Mouse (Mus musculus): ENCODE data around the gene Apc2. TPM values are rescaled to one million over a fixed set of nuclear protein-coding genes. Genes with fewer than 3 reads are reported as not detected.

The Apc2 gene
- polyA plus RNA-seq, 1 experiment from 2014 or later, result 8.7 TPM

- Histone ChIP-seq H3K9ac (replicated peaks; ENCODE audit: low read depth, low read length) (peak overlapping the region; percentile 43), H3K4me2 (replicated peaks; ENCODE audit: low read depth, low read length) (peak overlapping the region; percentile 97), H3K9me3 (ENCODE audit: control insufficient read depth, low read depth, low read length) (no peaks in the 10 kb centered on the region), H3K27ac (ENCODE audit: low read length) (no peak overlapping the region), H3K4me3 (ENCODE audit: low read depth, low read length) (peak overlapping the region; percentile 43), H3K36me3 (ENCODE audit: control insufficient read depth, insufficient read depth, low read length) (no peaks in the 10 kb centered on the region), H3K4me1 (ENCODE audit: control insufficient read depth, insufficient read depth, low read length) (peaks cover 9% of the 10 kb centered on the region; the same call in 1 of the 2 replicates), H3K27me3 (ENCODE audit: control insufficient read depth, insufficient read depth, low read length) (no peaks in the 10 kb centered on the region)
- WGBS, result 1% methylated on average over 39 of the region's 46 CpGs
- ATAC-seq (ENCODE audit: insufficient number of reproducible peaks, insufficient read depth, low FRiP score, low read depth), result peak; percentile 39
These were observed 27.7 kb downstream of the Apc2 start for GRCm38 (mm10) chr10:80323261-80324119.

GRCm38 (mm10) chr10:80324120-80325037 is 28.6 kb downstream of the Apc2 start:
- Histone ChIP-seq H3K4me3 (ENCODE audit: low read depth, low read length) (no peak overlapping the region), H3K4me1 (ENCODE audit: control insufficient read depth, insufficient read depth, low read length) (peaks cover 8% of the 10 kb centered on the region; the same call in 1 of the 2 replicates), H3K36me3 (ENCODE audit: control insufficient read depth, insufficient read depth, low read length) (no peaks in the 10 kb centered on the region), H3K4me2 (replicated peaks; ENCODE audit: low read depth, low read length) (peak overlapping the region; percentile 97), H3K9me3 (ENCODE audit: control insufficient read depth, low read depth, low read length) (no peaks in the 10 kb centered on the region), H3K27ac (ENCODE audit: low read length) (no peak overlapping the region), H3K27me3 (ENCODE audit: control insufficient read depth, insufficient read depth, low read length) (no peaks in the 10 kb centered on the region), H3K9ac (replicated peaks; ENCODE audit: low read depth, low read length) (no peak overlapping the region)
- no peak for ATAC-seq (ENCODE audit: insufficient number of reproducible peaks, insufficient read depth, low FRiP score, low read depth)
- WGBS, result 86% methylated on average over 17 of the region's 17 CpGs

GRCm38 (mm10) chr10:80325045-80325444 is 29.3 kb downstream of the Apc2 start:
- H3K27ac ChIP-seq (ENCODE audit: low read length), result no peak overlapping the region
- ATAC-seq (ENCODE audit: insufficient number of reproducible peaks, insufficient read depth, low FRiP score, low read depth), result no peak
- 75% methylated on average over 21 of the region's 21 CpGs for WGBS
- H3K9me3 ChIP-seq (ENCODE audit: control insufficient read depth, low read depth, low read length), result no peaks in the 10 kb centered on the region
- 0 out of 2 replicates have a peak, but pooled peaks cover 6% of the 10 kb centered on the region for H3K4me1 ChIP-seq (ENCODE audit: control insufficient read depth, insufficient read depth, low read length)
- H3K9ac ChIP-seq (replicated peaks; ENCODE audit: low read depth, low read length), result no peak overlapping the region
- H3K4me3 ChIP-seq (ENCODE audit: low read depth, low read length), result no peak overlapping the region
- H3K36me3 ChIP-seq (ENCODE audit: control insufficient read depth, insufficient read depth, low read length), result no peaks in the 10 kb centered on the region
- no peaks in the 10 kb centered on the region for H3K27me3 ChIP-seq (ENCODE audit: control insufficient read depth, insufficient read depth, low read length)
- no peak overlapping the region for H3K4me2 ChIP-seq (replicated peaks; ENCODE audit: low read depth, low read length)

- H3K27ac ChIP-seq (ENCODE audit: low read length), result peak within 1 kb of the TSS; percentile 0; the same call in 1 of the 2 replicates
These were observed 33.7 kb downstream of the Apc2 start, which contains the start of the genes Pcsk4 and Reep6 for GRCm38 (mm10) chr10:80329273-80330081. TSS of gene Pcsk4 (minus strand) at chr10:80329498. TSS of gene Reep6 (plus strand) at chr10:80329953.

GRCm38 (mm10) chr10:80330084-80330483 is 34.3 kb downstream of the Apc2 start:
- ATAC-seq (ENCODE audit: insufficient number of reproducible peaks, insufficient read depth, low FRiP score, low read depth), result no peak
- Histone ChIP-seq H3K4me1 (ENCODE audit: control insufficient read depth, insufficient read depth, low read length) (peaks cover 17% of the 10 kb centered on the region; the same call in 1 of the 2 replicates), H3K36me3 (ENCODE audit: control insufficient read depth, insufficient read depth, low read length) (no peaks in the 10 kb centered on the region), H3K9me3 (ENCODE audit: control insufficient read depth, low read depth, low read length) (no peaks in the 10 kb centered on the region), H3K4me3 (ENCODE audit: low read depth, low read length) (peak overlapping the region; percentile 45), H3K27me3 (ENCODE audit: control insufficient read depth, insufficient read depth, low read length) (no peaks in the 10 kb centered on the region), H3K27ac (ENCODE audit: low read length) (no peak overlapping the region), H3K9ac (replicated peaks; ENCODE audit: low read depth, low read length) (no peak overlapping the region; the same call in 1 of the 2 replicates), H3K4me2 (replicated peaks; ENCODE audit: low read depth, low read length) (peak overlapping the region; percentile 95)
- 1% methylated on average over 41 of the region's 41 CpGs for WGBS

More at GRCm38 (mm10) chr10:80329273-80330081, 33.7 kb downstream of the Apc2 start, which contains the start of the genes Pcsk4 and Reep6:
- H3K9ac ChIP-seq (replicated peaks; ENCODE audit: low read depth, low read length), result no peak within 1 kb of the TSS; the same call in 1 of the 2 replicates
- no peaks in the 10 kb centered on the region for H3K27me3 ChIP-seq (ENCODE audit: control insufficient read depth, insufficient read depth, low read length)
- H3K4me3 ChIP-seq (ENCODE audit: low read depth, low read length), result peak within 1 kb of the TSS; percentile 45
- 3% methylated on average over 36 of the region's 36 CpGs for WGBS
- no peaks in the 10 kb centered on the region for H3K36me3 ChIP-seq (ENCODE audit: control insufficient read depth, insufficient read depth, low read length)
- no peaks in the 10 kb centered on the region for H3K9me3 ChIP-seq (ENCODE audit: control insufficient read depth, low read depth, low read length)
- H3K4me2 ChIP-seq (replicated peaks; ENCODE audit: low read depth, low read length), result peak within 1 kb of the TSS; percentile 95
- peaks cover 17% of the 10 kb centered on the region; the same call in 1 of the 2 replicates for H3K4me1 ChIP-seq (ENCODE audit: control insufficient read depth, insufficient read depth, low read length)
- peak; percentile 94 for ATAC-seq (ENCODE audit: insufficient number of reproducible peaks, insufficient read depth, low FRiP score, low read depth)

GRCm38 (mm10) chr10:80330888-80331287 is 35.1 kb downstream of the Apc2 start:
- H3K36me3 ChIP-seq (ENCODE audit: control insufficient read depth, insufficient read depth, low read length), result no peaks in the 10 kb centered on the region
- peak overlapping the region; percentile 45; the same call in 1 of the 2 replicates for H3K4me3 ChIP-seq (ENCODE audit: low read depth, low read length)
- no peaks in the 10 kb centered on the region for H3K9me3 ChIP-seq (ENCODE audit: control insufficient read depth, low read depth, low read length)
- peak overlapping the region; percentile 95 for H3K4me2 ChIP-seq (replicated peaks; ENCODE audit: low read depth, low read length)
- H3K27me3 ChIP-seq (ENCODE audit: control insufficient read depth, insufficient read depth, low read length), result no peaks in the 10 kb centered on the region
- H3K27ac ChIP-seq (ENCODE audit: low read length), result peak overlapping the region; percentile 0
- ATAC-seq (ENCODE audit: insufficient number of reproducible peaks, insufficient read depth, low FRiP score, low read depth), result no peak
- no peak overlapping the region for H3K9ac ChIP-seq (replicated peaks; ENCODE audit: low read depth, low read length)
- H3K4me1 ChIP-seq (ENCODE audit: control insufficient read depth, insufficient read depth, low read length), result peaks cover 17% of the 10 kb centered on the region; the same call in 1 of the 2 replicates
- 58% methylated on average over 2 of the region's 2 CpGs for WGBS

- H3K4me3 ChIP-seq (ENCODE audit: low read depth, low read length), result no peak overlapping the region
- peaks cover 17% of the 10 kb centered on the region; the same call in 1 of the 2 replicates for H3K4me1 ChIP-seq (ENCODE audit: control insufficient read depth, insufficient read depth, low read length)
- H3K27me3 ChIP-seq (ENCODE audit: control insufficient read depth, insufficient read depth, low read length), result no peaks in the 10 kb centered on the region
- peak overlapping the region; percentile 95; the same call in 1 of the 2 replicates for H3K4me2 ChIP-seq (replicated peaks; ENCODE audit: low read depth, low read length)
- no peaks in the 10 kb centered on the region for H3K36me3 ChIP-seq (ENCODE audit: control insufficient read depth, insufficient read depth, low read length)
- peak overlapping the region; percentile 0; the same call in 1 of the 2 replicates for H3K27ac ChIP-seq (ENCODE audit: low read length)
- no peaks in the 10 kb centered on the region for H3K9me3 ChIP-seq (ENCODE audit: control insufficient read depth, low read depth, low read length)
- no peak for ATAC-seq (ENCODE audit: insufficient number of reproducible peaks, insufficient read depth, low FRiP score, low read depth)
- WGBS, result 50% methylated on average over 10 of the region's 10 CpGs
- H3K9ac ChIP-seq (replicated peaks; ENCODE audit: low read depth, low read length), result no peak overlapping the region
These were observed 36.1 kb downstream of the Apc2 start for GRCm38 (mm10) chr10:80331636-80332524.
